Mouse (Mus musculus) layer of hippocampus, postnatal 14 days (tissue): ENCODE measurements around the gene Ptges2. TPM values are rescaled to one million over a fixed set of nuclear protein-coding genes. Genes with fewer than 3 reads are reported as not detected.

ENCODE experiments used
- DNase-seq, 2 experiments: peaks; one replicate each; pipeline ENCODE4 v3.0.0; 2021 to 2022; ENCODE audit warnings: low spot score in 2 of 2, mixed read lengths in 1 of 2
- total RNA-seq, 2 experiments: library from RNA; stranded (reverse); gene quantifications; 2 replicates each; pipeline ENCODE4 v1.2.3; 2021

The Ptges2 gene
- total RNA-seq, 2 experiments from 2014 or later = 36.6 to 40.3 TPM

- DNase-seq = no peak
Observed at GRCm38 (mm10) chr2:32437612-32438166, 42.0 kb downstream of the Ptges2 start.

GRCm38 (mm10) chr2:32438733-32439132 is 43.0 kb downstream of the Ptges2 start:
- DNase-seq = no peak

GRCm38 (mm10) chr2:32439177-32439576 is 43.5 kb downstream of the Ptges2 start:
- no peak for DNase-seq

GRCm38 (mm10) chr2:32440164-32440563 is 44.5 kb downstream of the Ptges2 start:
- no peak for DNase-seq

- DNase-seq = no peak
Observed at GRCm38 (mm10) chr2:32440632-32441031, 44.9 kb downstream of the Ptges2 start.

- no peak for DNase-seq
Observed at GRCm38 (mm10) chr2:32441550-32441949, 45.9 kb downstream of the Ptges2 start.

- no peak for DNase-seq
Observed at GRCm38 (mm10) chr2:32445535-32445934, 49.8 kb downstream of the Ptges2 start.

GRCm38 (mm10) chr2:32447264-32447936 is 51.7 kb downstream of the Ptges2 start:
- peak in 1 of 2 experiments; percentile 42 for DNase-seq

- DNase-seq = no peak
Observed at GRCm38 (mm10) chr2:32448480-32448879, 52.8 kb downstream of the Ptges2 start.

- peak in 1 of 2 experiments; percentile 66 for DNase-seq
Observed at GRCm38 (mm10) chr2:32449761-32450754, 54.4 kb downstream of the Ptges2 start, which contains the start of gene Naif1. TSS of gene Naif1 (plus strand) at chr2:32450457.

- DNase-seq = peak; percentile 97 to 99
Observed at GRCm38 (mm10) chr2:32450881-32451844, 55.5 kb downstream of the Ptges2 start, which contains the start of gene Slc25a25. TSS of gene Slc25a25 (minus strand) at chr2:32451445.

GRCm38 (mm10) chr2:32451870-32452372 is 56.2 kb downstream of the Ptges2 start:
- DNase-seq = peak; percentile 99

GRCm38 (mm10) chr2:32452441-32452971 is 56.8 kb downstream of the Ptges2 start:
- DNase-seq = no peak

GRCm38 (mm10) chr2:32453641-32454303 is 58.1 kb downstream of the Ptges2 start:
- no peak for DNase-seq

- no peak for DNase-seq
Observed at GRCm38 (mm10) chr2:32454633-32455032, 58.9 kb downstream of the Ptges2 start.

GRCm38 (mm10) chr2:32455101-32455500 is 59.4 kb downstream of the Ptges2 start:
- no peak for DNase-seq
